Mouse (Mus musculus): ENCODE data around the gene Pcbd1. TPM values are rescaled to one million over a fixed set of nuclear protein-coding genes. Genes with fewer than 3 reads are reported as not detected.

The Pcbd1 gene
- total and polyA plus RNA-seq, 2 experiments from 2014 or later, result 54.1 to 56.1 TPM

DNA sequence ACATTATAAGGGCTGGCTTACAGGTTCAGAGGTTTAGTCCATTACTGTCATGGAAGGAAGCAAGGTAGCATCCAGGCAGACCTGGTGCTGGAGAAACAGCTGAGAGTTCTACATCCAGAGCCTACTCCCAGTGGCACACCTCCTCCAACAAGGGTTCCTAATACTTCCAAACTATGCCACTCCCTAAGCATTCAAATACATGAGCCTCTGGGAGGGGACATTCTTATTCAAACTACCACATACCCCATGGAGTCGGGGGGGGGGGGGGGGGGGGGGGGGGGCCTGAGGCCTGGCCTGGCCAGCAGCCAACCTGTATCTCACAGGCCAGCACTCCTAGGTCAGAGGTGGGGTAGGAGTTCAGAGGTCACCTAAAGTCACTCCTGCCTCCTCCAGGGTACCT lies 30.0 kb upstream of the Pcbd1 start:
- no peaks in the 10 kb centered on the region for H3K27me3 ChIP-seq (ENCODE audit: control insufficient read depth, insufficient read depth, low read length)
- H3K27ac ChIP-seq (ENCODE audit: low read depth), result 0 out of 2 replicates have a peak overlapping the region, but pooled peaks have one; percentile 11
- peaks cover 8% of the 10 kb centered on the region; the same call in 1 of the 2 replicates for H3K9me3 ChIP-seq (replicated peaks; ENCODE audit: control insufficient read depth, low read length)
- no peak for TF ChIP-seq EP300 (IDR thresholded peaks at IDR 0.05; ENCODE audit: low read depth)
- no peak for TF ChIP-seq CTCF (IDR thresholded peaks at IDR 0.05; ENCODE audit: low read depth)
- ATAC-seq (ENCODE audit: insufficient read depth, low read depth), result no peak
- H3K4me3 ChIP-seq (ENCODE audit: low read depth, low read length), result no peak overlapping the region
- peaks cover 9% of the 10 kb centered on the region; the same call in 1 of the 2 replicates for H3K4me1 ChIP-seq (ENCODE audit: control insufficient read depth, insufficient read depth)
- no peak overlapping the region for H3K4me2 ChIP-seq (ENCODE audit: low read depth, low read length)
- no peaks in the 10 kb centered on the region for H3K36me3 ChIP-seq (replicated peaks; ENCODE audit: control insufficient read depth, insufficient read depth, low read length)
- H3K9ac ChIP-seq (replicated peaks; ENCODE audit: low read depth, low read length), result no peak overlapping the region
- WGBS, result no CpG with 5 or more reads among the region's 1 CpGs
- no peak for DNase-seq (ENCODE audit: low spot score)

GRCm38 (mm10) chr10:61059543-61060110 lies 29.5 kb upstream of the Pcbd1 start:
- no peak overlapping the region for H3K9ac ChIP-seq (replicated peaks; ENCODE audit: low read depth, low read length)
- DNase-seq (ENCODE audit: low spot score) (no peak), ATAC-seq (ENCODE audit: insufficient read depth, low read depth) (peak; percentile 16; the same call in 1 of the 2 replicates)
- H3K27me3 ChIP-seq (ENCODE audit: control insufficient read depth, insufficient read depth, low read length), result no peaks in the 10 kb centered on the region
- WGBS, result 21% methylated on average over 6 of the region's 6 CpGs
- H3K9me3 ChIP-seq (replicated peaks; ENCODE audit: control insufficient read depth, low read length), result peaks cover 8% of the 10 kb centered on the region; the same call in 1 of the 2 replicates
- H3K4me1 ChIP-seq (ENCODE audit: control insufficient read depth, insufficient read depth), result peaks cover 9% of the 10 kb centered on the region; the same call in 1 of the 2 replicates
- H3K36me3 ChIP-seq (replicated peaks; ENCODE audit: control insufficient read depth, insufficient read depth, low read length), result no peaks in the 10 kb centered on the region
- H3K27ac ChIP-seq (ENCODE audit: low read depth), result 0 out of 2 replicates have a peak overlapping the region, but pooled peaks have one; percentile 11
- no peak for TF ChIP-seq CTCF (IDR thresholded peaks at IDR 0.05; ENCODE audit: low read depth)
- no peak for TF ChIP-seq EP300 (IDR thresholded peaks at IDR 0.05; ENCODE audit: low read depth)
- H3K4me2 ChIP-seq (ENCODE audit: low read depth, low read length), result no peak overlapping the region
- no peak overlapping the region for H3K4me3 ChIP-seq (ENCODE audit: low read depth, low read length)

DNA sequence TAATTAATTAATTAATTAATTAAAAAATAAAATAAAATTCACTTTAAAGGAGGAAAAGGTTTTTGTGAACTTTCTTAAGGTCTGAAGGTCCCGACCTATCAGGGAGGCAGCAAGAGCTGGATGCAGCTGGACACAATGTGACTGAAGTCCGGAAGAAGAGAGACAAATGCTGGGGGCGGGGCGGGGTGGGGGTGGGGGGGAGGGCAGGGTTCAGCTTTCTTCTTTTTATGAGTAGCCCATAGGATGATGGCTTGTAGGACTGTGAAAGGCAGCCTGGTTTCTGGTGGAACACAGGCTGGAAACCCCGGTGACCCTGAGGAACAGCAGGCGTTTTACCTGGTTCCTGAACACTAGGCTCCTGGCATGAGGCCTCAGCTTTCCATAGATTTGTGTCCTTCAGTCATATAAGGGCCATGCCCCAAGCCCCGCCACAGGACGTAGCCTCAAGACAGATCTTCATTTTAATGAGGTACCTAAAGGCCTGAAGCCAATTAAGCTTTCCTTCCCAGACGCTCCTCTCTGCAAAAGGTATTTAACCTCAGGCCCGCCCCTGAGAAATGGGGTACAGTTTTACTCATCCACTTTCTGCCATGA lies 25.8 kb upstream of the Pcbd1 start:
- Histone ChIP-seq H3K27ac (ENCODE audit: low read depth) (no peak overlapping the region), H3K9ac (replicated peaks; ENCODE audit: low read depth, low read length) (no peak overlapping the region), H3K9me3 (replicated peaks; ENCODE audit: control insufficient read depth, low read length) (no peaks in the 10 kb centered on the region), H3K36me3 (replicated peaks; ENCODE audit: control insufficient read depth, insufficient read depth, low read length) (no peaks in the 10 kb centered on the region), H3K27me3 (ENCODE audit: control insufficient read depth, insufficient read depth, low read length) (no peaks in the 10 kb centered on the region), H3K4me3 (ENCODE audit: low read depth, low read length) (no peak overlapping the region), H3K4me2 (ENCODE audit: low read depth, low read length) (no peak overlapping the region), H3K4me1 (ENCODE audit: control insufficient read depth, insufficient read depth) (peaks cover 22% of the 10 kb centered on the region)
- TF ChIP-seq EP300 (IDR thresholded peaks at IDR 0.05; ENCODE audit: low read depth), result no peak
- TF ChIP-seq CTCF (IDR thresholded peaks at IDR 0.05; ENCODE audit: low read depth), result no peak
- DNase-seq (ENCODE audit: low spot score) (no peak), ATAC-seq (ENCODE audit: insufficient read depth, low read depth) (no peak)
- WGBS, result 86% methylated on average over 10 of the region's 10 CpGs

DNA sequence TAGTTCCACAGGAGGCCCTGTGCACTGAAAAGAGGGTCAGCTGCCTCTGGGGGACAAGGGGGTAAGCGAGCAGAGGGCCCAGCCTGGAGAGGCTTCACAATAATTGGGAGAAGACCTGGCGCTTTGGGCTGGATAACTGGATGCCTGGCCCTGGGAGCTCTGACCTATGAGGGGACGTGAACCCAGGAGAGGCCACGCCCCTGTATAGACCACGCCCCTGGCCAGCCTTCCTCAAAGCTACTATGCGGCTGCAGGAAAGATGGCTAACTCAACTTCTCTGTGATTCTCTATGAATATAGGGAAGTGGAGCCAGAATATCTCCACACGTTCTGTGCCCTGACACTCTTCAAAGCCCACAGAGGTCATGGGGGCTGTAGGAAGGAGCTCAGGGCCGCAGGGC lies 24.5 kb upstream of the Pcbd1 start:
- H3K36me3 ChIP-seq (replicated peaks; ENCODE audit: control insufficient read depth, insufficient read depth, low read length), result no peaks in the 10 kb centered on the region
- ATAC-seq (ENCODE audit: insufficient read depth, low read depth) (no peak), DNase-seq (ENCODE audit: low spot score) (no peak)
- no peaks in the 10 kb centered on the region for H3K27me3 ChIP-seq (ENCODE audit: control insufficient read depth, insufficient read depth, low read length)
- H3K9ac ChIP-seq (replicated peaks; ENCODE audit: low read depth, low read length), result no peak overlapping the region
- H3K9me3 ChIP-seq (replicated peaks; ENCODE audit: control insufficient read depth, low read length), result no peaks in the 10 kb centered on the region
- H3K27ac ChIP-seq (ENCODE audit: low read depth), result no peak overlapping the region
- H3K4me3 ChIP-seq (ENCODE audit: low read depth, low read length), result no peak overlapping the region
- 36% methylated on average over 8 of the region's 8 CpGs for WGBS
- no peak for TF ChIP-seq CTCF (IDR thresholded peaks at IDR 0.05; ENCODE audit: low read depth)
- TF ChIP-seq EP300 (IDR thresholded peaks at IDR 0.05; ENCODE audit: low read depth), result no peak
- peaks cover 24% of the 10 kb centered on the region for H3K4me1 ChIP-seq (ENCODE audit: control insufficient read depth, insufficient read depth)
- no peak overlapping the region for H3K4me2 ChIP-seq (ENCODE audit: low read depth, low read length)

DNA sequence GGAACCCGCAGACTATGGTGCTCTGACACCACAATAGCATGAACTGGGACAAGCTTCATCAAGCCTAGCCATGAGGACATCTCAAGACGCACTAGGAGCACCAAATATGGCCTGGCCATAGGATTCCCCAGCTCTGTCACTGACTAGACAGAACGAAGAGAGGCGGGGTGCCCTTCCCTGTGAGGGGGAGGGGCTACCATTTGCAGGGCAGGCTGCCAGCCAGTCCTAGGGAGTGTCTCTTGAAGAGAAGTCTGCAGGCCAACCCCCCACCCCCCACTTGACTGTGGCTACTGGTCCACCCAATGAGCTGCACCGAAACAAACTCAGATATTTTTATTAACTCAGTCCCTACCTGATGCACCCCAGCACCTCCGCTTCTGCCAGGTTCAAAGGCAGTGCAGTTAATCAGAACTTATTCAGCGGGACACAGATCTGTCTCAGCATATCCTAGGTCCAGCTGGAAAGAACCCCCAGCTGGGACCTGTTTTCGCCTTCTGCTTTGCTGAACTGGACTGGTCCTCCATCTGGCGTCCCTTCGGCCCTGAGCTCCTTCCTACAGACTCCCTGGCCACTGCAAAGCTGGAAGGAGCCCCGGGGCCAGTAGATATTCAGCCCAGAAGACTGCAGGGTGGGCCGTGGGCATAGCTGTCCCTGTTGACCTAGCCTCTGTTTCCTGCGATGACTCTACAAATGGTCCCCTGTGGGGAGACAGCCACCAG lies 23.7 kb upstream of the Pcbd1 start:
- Histone ChIP-seq H3K4me1 (ENCODE audit: control insufficient read depth, insufficient read depth) (peaks cover 19% of the 10 kb centered on the region), H3K27me3 (ENCODE audit: control insufficient read depth, insufficient read depth, low read length) (no peaks in the 10 kb centered on the region), H3K27ac (ENCODE audit: low read depth) (no peak overlapping the region), H3K9me3 (replicated peaks; ENCODE audit: control insufficient read depth, low read length) (no peaks in the 10 kb centered on the region), H3K36me3 (replicated peaks; ENCODE audit: control insufficient read depth, insufficient read depth, low read length) (no peaks in the 10 kb centered on the region), H3K4me3 (ENCODE audit: low read depth, low read length) (no peak overlapping the region), H3K9ac (replicated peaks; ENCODE audit: low read depth, low read length) (no peak overlapping the region), H3K4me2 (ENCODE audit: low read depth, low read length) (no peak overlapping the region)
- no peak for TF ChIP-seq EP300 (IDR thresholded peaks at IDR 0.05; ENCODE audit: low read depth)
- no peak for TF ChIP-seq CTCF (IDR thresholded peaks at IDR 0.05; ENCODE audit: low read depth)
- ATAC-seq (ENCODE audit: insufficient read depth, low read depth) (no peak; the same call in 1 of the 2 replicates), DNase-seq (ENCODE audit: low spot score) (no peak)
- 48% methylated on average over 13 of the region's 13 CpGs for WGBS
